Comparison of ENCODE assay signal across 25 mouse cellular contexts in the genomic region with DNA sequence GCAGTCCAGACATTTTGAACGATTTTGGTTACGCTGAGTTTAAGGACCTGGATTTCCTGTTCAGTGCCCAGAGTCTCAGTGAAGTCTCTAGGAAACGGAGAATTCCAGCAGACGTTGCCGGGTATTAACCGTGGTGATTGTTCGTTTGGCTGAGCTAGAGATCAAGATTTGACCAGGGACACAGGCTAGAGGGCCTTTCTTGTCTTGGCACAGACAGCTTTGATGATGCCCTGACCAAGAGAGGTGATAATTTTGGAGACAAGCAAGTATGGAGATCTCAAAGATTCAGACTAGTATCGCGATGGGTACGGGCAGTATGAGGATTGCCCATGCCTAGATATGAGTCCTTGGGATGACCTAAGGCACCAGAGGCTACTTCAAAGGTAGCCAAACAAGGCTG. TPM values are rescaled to one million over a fixed set of nuclear protein-coding genes. Genes with fewer than 3 reads are reported as not detected.
"Had no signal": no experiment of that assay in that cellular context is flagged by ENCODE, and none has a peak within 500 bp of the region (broad histone marks: within the 10 kb centered on the region; RNA-seq: fewer than 3 reads in every experiment).

A gene (minus strand): TSS at position 101 of the 400 bp plus-strand sequence.

- DNase-seq: retina, postnatal 1 day; right cerebral cortex, adult 18-20 months; right cerebral cortex, postnatal 14 days; right cerebral cortex, postnatal 25 days; right cerebral cortex, postnatal 4 days; spleen, adult 18-20 months; thymus, adult 18-20 months; thymus, adult 2 months; thymus, postnatal 14 days; thymus, postnatal 25 days; thymus, postnatal 36 days; thymus, postnatal 4 days had no signal

- H3K4me1 ChIP-seq: neural tube, embryonic 12.5 days; neural tube, embryonic 13.5 days; neural tube, embryonic 15.5 days; stomach, embryonic 15.5 days had no signal

- H3K27ac ChIP-seq: neural tube, embryonic 12.5 days; neural tube, embryonic 13.5 days; neural tube, embryonic 15.5 days; stomach, embryonic 15.5 days; stomach, postnatal 0 days had no signal

- H3K36me3 ChIP-seq: neural tube, embryonic 12.5 days; neural tube, embryonic 13.5 days; neural tube, embryonic 15.5 days; stomach, embryonic 15.5 days had no signal

- H3K27me3 ChIP-seq: neural tube, embryonic 12.5 days; neural tube, embryonic 13.5 days; neural tube, embryonic 15.5 days; stomach, embryonic 15.5 days had no signal

- H3K4me3 ChIP-seq: neural tube, embryonic 12.5 days; neural tube, embryonic 13.5 days; neural tube, embryonic 15.5 days; stomach, embryonic 15.5 days had no signal

RNA-seq across cellular contexts. Expression of the gene that starts here (rescaled TPM):
- polyA plus RNA-seq: neural tube, embryonic 11.5 days; neural tube, embryonic 12.5 days; neural tube, embryonic 13.5 days; neural tube, embryonic 14.5 days; neural tube, embryonic 15.5 days; small intestine, adult 2 months; spleen, adult 2 months; stomach, embryonic 14.5 days; stomach, embryonic 15.5 days; stomach, embryonic 16.5 days; stomach, postnatal 0 days; thymus, adult 2 months; thymus, postnatal 0 days; urinary bladder, adult 2 months had no signal
